Mouse (Mus musculus): Measurements from ENCODE around the gene Lcn9.

Gene Lcn9

DNA sequence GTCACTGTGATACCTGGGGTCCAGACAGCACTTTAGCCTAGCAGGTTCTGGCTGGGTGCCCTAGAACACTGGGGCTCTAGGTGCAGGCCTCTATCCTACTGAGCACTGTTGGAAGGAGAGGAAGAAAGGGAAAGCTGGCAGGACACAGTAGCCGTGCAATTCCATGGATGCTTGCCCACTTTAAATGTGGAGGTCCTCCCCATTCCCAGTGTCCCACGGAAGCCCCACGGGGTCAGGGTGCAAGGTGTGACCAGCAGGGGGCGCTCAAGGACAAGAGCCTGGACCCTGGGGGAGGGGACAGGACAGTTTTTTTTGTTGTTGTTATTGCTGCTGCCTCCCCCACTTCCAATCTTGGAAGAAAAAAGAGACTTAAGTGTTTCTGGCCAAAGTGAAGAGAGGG, 27.4 kb downstream of the Lcn9 start:
- peak; percentile 61 to 72 for DNase-seq

DNA sequence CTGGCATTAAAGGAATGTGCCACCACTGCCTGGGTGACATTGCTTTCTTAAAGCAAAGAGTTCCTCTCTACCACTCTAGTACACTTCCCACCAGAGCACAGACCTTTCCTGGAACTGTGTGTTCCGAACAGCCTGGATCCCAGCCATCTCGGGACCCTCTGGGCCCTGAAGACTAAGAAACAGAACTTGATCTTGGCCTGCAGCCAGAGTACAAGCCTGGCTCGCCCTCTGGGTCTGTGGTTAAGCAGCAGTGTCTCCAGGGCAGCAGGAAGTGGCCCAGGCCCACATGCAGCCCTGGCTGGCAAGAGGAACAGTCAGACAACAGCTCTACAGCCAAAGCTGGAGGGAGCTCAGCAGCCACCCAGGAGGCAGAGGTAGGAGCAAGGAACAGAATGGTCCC, 29.7 kb downstream of the Lcn9 start:
- peak; percentile 30 to 79 for DNase-seq

DNA sequence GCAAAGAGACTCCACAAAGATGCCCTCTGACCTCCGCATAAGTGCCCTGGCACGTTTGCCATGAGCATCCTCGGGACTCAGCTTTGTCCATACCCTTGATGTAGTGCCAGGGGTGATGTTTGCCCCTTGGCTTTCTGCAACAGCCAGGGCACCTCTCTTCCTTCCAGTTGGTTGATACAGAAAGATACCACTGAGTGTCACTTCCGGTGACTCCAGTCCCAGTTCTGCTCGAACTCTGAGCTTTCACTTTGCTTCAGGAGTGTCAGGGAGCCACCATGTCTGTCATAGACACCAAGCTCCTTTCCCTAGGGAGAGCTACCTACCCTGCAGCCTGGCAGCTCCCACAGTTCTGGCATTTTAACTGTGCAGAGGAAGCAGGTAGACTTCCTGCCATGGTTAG, 31.0 kb downstream of the Lcn9 start:
- DNase-seq = no peak

DNA sequence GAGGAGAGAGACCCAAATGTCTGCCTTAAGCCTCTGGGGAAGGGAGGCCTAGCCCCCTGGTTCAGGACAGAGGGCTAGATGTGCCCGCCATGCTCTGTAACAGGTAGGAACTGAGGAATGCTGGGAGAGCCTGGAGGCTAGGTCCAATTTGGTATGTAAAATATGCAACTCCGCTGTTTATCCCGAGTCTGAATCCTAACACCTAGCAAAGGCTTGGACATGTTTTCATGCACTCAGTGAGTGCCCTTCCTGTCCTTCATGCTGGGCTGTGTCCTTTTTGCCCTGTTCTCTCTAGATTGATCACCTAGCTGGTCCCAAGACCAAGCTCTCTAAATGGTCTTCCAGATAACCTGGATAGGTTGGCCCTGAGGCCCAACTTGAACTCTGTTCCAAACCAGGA, 36.9 kb downstream of the Lcn9 start:
- peak; percentile 7 to 48 for DNase-seq

DNA sequence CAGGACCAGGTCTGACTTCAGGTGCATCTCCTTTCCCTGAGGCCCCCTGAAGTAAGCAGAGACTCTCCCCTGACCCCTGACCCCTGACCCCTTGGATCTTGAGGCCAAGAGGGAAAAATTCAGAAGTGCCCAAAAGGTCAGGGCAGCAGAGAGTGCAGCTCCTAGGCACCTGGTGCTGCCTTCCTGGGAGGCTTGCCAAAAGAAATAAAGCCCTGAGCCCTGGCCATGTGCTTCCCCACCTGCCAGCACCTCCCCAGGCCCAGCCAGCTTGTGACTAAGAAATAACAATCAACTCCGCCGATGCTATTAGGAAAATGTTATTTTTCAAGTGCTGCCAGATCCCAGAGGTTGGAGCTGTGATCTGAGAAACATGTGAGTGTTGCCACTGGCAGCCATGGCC, 39.1 kb downstream of the Lcn9 start:
- peak; percentile 48 to 66 for DNase-seq

DNA sequence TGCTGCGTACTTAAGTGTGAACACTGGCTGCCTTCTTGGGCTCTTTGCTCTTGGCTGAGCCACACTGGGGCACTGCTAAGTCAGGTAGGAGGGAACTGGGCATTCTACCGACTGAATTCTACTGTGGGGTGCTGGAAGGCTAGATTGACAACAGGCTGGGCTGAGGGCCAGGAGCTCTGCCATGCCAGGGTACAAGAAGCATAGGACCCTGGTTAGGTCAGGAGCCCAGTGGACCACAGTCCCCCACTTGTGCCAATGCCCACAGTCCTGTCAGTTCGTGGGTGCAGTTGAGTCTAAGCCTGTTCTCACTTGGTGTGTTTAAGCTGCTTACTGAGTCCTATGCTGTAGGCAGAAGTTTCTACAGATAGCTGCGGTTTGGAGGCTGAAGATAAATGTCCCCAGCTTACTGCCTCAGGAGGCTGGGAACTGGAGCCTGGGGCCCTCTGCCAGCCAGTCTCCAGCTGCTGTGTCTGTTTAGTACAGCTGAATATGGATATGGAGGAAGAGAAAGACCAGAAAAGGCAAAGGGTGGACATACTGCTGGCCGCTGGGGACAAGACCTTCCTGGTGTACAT, 39.8 kb downstream of the Lcn9 start:
- DNase-seq = no peak

DNA sequence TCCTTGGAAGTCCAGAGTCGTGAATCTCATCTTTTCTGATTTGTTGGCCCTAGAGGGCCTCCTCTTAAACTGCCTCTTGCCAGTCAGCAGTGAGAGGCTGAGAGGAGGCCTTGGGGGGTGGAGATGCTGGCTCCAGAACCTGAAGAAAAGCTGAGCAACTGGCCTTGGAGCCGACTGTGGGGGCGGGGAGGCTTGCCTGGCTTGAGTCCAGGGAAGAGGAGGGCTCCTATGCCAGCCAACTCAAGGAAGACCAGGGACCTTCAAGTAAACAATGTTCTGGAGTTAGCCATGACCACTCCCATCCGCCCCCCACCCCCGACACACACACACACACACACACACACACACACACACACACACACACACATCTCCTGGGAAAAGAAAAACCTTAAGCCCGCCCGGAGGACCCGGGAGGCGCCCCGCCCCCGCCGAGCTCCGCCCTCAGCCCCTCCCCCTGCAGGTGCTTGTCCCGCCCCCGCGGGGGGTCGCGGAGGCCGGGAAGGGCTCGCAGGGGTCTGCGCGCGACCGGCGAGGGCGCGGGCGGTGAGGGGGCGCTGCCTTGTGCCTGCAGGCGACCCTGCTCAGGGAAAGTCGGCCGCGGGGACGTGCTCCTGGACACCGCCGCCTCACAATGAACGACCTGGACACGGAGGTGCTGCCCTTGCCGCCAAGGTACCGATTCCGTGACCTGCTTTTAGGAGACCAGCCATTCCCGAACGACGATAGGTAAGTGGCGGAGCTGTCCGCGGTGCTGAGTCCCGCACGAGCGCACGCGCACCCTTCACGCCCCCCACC, 40.6 kb downstream of the Lcn9 start, which contains the start of gene Kcnt1:
Gene Kcnt1, plus strand, starts transcription at position 398 of the 795 bp plus-strand sequence.
- peak; percentile 60 to 66 for DNase-seq

DNA sequence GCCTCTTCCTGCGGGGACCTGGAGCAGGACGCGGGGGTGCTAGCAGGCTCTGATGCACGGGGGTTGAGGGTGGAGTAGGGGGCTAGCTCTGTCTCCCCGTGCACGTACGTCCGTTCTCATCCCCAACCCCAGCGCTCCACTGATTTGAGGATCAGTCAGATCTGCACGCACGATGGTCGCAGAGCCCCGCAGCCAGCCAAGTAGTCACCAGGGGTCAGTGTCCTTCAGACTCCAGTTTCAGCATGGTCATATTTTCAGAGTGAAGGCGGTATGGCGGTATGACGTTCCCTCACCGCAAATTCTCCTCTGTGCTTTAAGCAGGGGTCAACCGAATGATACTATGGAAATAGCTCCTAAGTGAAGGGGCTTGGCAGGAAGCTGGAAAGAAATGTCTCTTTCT, 41.3 kb downstream of the Lcn9 start:
- no peak for DNase-seq

DNA sequence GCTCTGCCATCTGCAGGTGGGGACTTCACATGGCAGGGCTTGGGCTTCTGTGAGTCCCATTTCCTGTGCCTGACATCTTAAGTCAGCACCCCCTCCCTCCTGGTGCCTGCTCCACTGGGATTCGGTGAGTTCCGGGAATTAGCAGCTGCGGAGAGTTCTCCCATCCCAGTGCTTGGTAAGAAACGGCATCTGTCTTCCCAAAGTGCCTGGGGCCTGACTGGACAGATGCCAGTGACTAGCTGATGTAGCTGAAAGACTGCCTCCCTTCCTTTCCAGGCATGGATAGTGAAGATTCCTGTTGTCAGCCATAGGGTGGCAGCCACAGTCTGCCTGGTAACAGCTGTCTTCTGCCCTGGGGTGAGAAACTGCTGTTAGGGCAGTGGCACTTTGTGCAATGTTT, 42.5 kb downstream of the Lcn9 start:
- peak in 1 of 2 experiments; percentile 4 for DNase-seq

DNA sequence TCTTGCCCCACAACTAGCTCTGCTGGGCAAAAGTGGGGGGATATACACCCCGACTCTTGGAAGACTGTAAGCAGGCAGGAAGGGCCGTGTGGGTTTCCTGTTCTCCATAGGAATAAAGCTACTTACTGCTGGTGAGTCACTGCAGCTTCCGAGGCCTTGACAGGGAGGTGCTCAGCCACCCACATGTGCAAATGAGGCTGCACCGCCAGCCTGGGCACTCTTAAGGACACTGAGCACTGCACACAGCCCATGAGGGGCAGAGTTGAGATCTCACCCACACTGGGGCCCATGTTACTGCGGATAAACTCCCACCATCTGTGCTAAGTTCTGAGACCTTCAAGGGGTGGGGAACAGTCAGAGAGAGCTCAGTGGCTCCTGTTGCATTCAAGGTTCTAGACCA, 43.7 kb downstream of the Lcn9 start:
- no peak for DNase-seq

Measured in kidney, postnatal 25 days (tissue).